Mouse (Mus musculus) limb, embryonic 15.5 days (tissue): ENCODE measurements around the gene Pdlim4. TPM values are rescaled to one million over a fixed set of nuclear protein-coding genes. Genes with fewer than 3 reads are reported as not detected.
"Not testable (repeated sequence)": the region's sequence is repeated elsewhere in the genome, so short reads cannot be mapped to it uniquely, and the experiment has no call there.

Experiments
- ATAC-seq: fragments of 200-750 bp; cut with Nextera tagmentation; 2 replicates; pipeline ENCODE4 v1.8.0; 2017; ENCODE audit warnings: low read depth, moderate TSS enrichment; ENCODE audit not compliant: insufficient number of reproducible peaks, low FRiP score, low TSS enrichment
- H3K27ac ChIP-seq: fragments of 300-500 bp; sonication (generic); 2 replicates; pipeline ENCODE4 v1.5.1; 2015; ENCODE audit warnings: moderate library complexity, mild to moderate bottlenecking, inconsistent platforms
- H3K27me3 ChIP-seq: fragments of 300-500 bp; sonication (generic); 2 replicates; pipeline ENCODE4 v1.6.1; 2015; ENCODE audit warnings: inconsistent platforms
- H3K36me3 ChIP-seq: fragments of 300-500 bp; sonication (generic); 2 replicates; pipeline ENCODE4 v1.6.1; 2015; ENCODE audit warnings: inconsistent platforms
- H3K4me1 ChIP-seq: fragments of 300-500 bp; sonication (generic); 2 replicates; pipeline ENCODE4 v1.6.1; 2015; ENCODE audit warnings: inconsistent platforms
- H3K4me2 ChIP-seq: fragments of 300-500 bp; sonication (generic); 2 replicates; pipeline ENCODE4 v1.6.1; 2015; ENCODE audit warnings: mild to moderate bottlenecking, inconsistent platforms
- H3K4me3 ChIP-seq: fragments of 300-500 bp; sonication (generic); 2 replicates; pipeline ENCODE4 v1.5.1; 2015; ENCODE audit warnings: mild to moderate bottlenecking, inconsistent platforms
- H3K9ac ChIP-seq: fragments of 300-500 bp; sonication (generic); 2 replicates; pipeline ENCODE4 v1.6.1; 2015; ENCODE audit warnings: inconsistent platforms
- H3K9me3 ChIP-seq: fragments of 300-500 bp; sonication (generic); 2 replicates; pipeline ENCODE4 v1.6.1; 2016; ENCODE audit warnings: inconsistent platforms
- WGBS: fragments of 180-500 bp; shearing (Covaris S2); methylation state at CpG from one replicate; pipeline ENCODE4 v1.1.7; 2015; 5-methylcytosine and 5-hydroxymethylcytosine counted together
- polyA plus RNA-seq: library from polyadenylated mRNA; unstranded; fragments of >200 nt; fragmentation: Nextera tagmentation; extraction: Ambion mirVana; gene quantifications from 2 replicates; pipeline ENCODE4 v1.2.1, GENCODE M21; 2015

Pdlim4 gene
- polyA plus RNA-seq, 1 experiment from 2014 or later = 125 TPM

DNA sequence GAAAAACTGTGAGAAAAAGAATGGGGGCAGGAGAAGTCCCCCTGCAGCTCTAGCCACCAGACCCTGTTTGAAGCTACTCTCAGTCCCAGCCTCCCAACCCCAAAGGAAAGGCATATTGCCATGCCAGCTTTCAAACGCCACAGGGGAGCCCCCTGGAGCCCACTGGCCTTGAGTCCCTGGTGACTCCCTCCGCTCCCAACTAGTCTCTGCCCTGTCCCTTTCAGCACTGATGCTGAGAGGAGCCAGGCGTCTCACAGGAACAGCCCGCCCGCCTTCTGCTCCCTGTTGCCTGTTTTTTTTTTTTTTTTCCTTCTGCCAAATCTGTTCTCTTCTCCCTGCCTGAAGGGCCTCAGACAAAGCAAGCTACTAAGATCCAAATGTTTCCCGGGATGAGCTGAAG is 10.2 kb downstream of the Pdlim4 start:
- Histone ChIP-seq H3K27ac (peak overlapping the region; percentile 82), H3K9ac (no peak overlapping the region), H3K4me2 (no peak overlapping the region), H3K9me3 (no peaks in the 10 kb centered on the region), H3K36me3 (peaks cover 29% of the 10 kb centered on the region), H3K4me1 (peaks cover 71% of the 10 kb centered on the region), H3K27me3 (no peaks in the 10 kb centered on the region), H3K4me3 (no peak overlapping the region)
- no peak for ATAC-seq
- WGBS = 28% methylated on average over 6 of the region's 6 CpGs

DNA sequence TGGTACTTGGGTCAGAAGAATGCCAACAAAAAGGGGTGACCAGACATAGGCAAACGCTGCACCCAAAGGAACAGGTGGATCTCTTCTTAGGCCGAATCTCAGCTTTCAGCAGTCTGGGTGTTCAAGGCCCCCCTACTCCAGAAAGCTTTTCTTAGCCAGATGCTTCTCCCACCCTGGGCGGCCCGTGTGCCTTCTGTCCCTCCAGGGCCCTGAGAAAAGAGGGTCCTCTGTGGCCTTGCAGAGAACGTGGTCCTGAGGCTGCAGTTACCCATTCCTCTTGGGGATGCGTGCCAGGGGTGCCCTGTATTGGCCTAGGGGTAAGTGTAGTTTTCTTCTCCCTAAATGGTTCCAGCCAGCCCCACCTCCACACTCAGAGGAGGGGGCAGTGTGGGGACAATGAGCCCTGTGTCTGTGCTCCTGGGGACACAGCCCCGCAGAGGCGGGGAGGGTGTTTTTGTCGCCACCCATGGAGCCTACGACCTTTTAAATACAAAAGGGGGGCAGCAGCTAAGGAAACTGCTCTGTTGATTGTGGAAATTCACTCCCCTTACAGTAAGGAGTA is 10.7 kb downstream of the Pdlim4 start:
- no peak overlapping the region for H3K4me3 ChIP-seq
- H3K9me3 ChIP-seq = no peaks in the 10 kb centered on the region
- H3K27ac ChIP-seq = peak overlapping the region; percentile 82
- WGBS = 45% methylated on average over 10 of the region's 10 CpGs
- peaks cover 34% of the 10 kb centered on the region for H3K36me3 ChIP-seq
- H3K27me3 ChIP-seq = no peaks in the 10 kb centered on the region
- ATAC-seq = no peak
- H3K9ac ChIP-seq = no peak overlapping the region
- peaks cover 66% of the 10 kb centered on the region for H3K4me1 ChIP-seq
- no peak overlapping the region for H3K4me2 ChIP-seq

DNA sequence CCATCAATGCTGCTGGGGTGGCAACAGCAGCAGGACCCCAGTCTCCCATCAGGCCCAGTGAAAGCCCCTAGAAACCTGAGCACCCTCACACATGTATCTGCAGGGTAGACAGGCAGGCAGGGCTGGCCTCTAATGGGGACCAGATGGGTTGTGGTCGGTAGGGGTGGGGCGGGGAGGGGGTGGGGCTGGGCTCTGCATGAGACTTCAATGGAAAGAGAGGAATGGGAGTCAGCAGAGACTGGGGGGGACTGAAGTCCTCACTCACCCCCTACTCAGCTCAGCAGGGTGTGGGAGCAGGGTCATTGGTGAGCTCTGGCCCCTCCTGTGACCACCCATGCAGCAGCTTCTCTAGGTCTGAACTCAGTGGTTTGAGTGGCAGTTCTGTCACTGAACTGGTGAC is 11.4 kb downstream of the Pdlim4 start:
- Histone ChIP-seq H3K36me3 (peaks cover 41% of the 10 kb centered on the region), H3K9ac (no peak overlapping the region), H3K4me2 (no peak overlapping the region), H3K27me3 (no peaks in the 10 kb centered on the region), H3K4me1 (peaks cover 59% of the 10 kb centered on the region), H3K27ac (peak overlapping the region; percentile 82), H3K9me3 (no peaks in the 10 kb centered on the region), H3K4me3 (no peak overlapping the region)
- WGBS = 36% methylated on average over 2 of the region's 2 CpGs
- no peak for ATAC-seq

DNA sequence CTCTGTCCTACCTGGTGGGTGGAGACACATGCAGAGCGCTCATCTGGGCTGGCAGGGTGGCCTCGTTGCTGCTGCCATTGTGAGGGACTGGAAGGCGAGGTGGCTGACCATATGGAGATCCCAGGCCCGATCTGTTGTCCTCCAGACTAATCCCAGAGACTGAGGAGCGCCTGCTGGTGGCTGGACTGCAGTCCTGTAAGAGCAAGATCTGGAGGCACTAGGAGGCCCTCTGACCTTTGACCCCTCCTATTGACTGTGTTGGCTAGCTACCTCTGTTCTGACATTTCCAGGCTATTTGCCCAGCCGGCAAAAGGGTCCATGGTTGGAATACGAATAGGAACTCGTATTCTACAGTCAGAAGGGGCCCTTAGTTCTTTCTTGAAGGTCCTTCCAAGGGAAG is 12.7 kb downstream of the Pdlim4 start:
- ATAC-seq = no peak
- no peak overlapping the region for H3K4me2 ChIP-seq

DNA sequence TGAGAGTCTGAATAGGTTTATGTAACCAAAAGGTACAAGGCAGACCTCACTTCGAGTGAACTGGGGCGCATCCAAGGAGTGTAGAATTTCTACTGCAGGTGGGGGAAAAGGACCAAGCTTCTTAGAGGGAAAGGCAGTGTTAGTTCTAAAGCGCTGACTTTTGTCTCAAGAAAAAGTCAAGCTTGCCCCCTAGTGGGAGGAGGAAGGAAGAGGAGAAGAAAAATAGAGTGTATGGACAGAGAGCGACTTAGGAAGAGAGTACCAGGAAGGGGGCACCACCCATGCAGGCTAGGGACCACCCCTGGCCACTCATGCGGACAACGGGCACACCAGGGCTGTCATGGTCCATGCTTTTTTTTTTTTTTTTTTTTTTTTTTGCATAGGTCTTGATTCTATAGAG is 14.6 kb downstream of the Pdlim4 start:
- Histone ChIP-seq H3K9me3 (no peaks in the 10 kb centered on the region), H3K27me3 (no peaks in the 10 kb centered on the region), H3K4me3 (no peak overlapping the region), H3K27ac (no peak overlapping the region), H3K4me1 (peaks cover 27% of the 10 kb centered on the region), H3K9ac (no peak overlapping the region), H3K4me2 (no peak overlapping the region), H3K36me3 (peaks cover 56% of the 10 kb centered on the region)
- ATAC-seq = no peak
- WGBS = 31% methylated on average over 4 of the region's 6 CpGs

More for the DNA sequence above, 12.7 kb downstream of the Pdlim4 start:
- Histone ChIP-seq H3K27ac (no peak overlapping the region), H3K4me1 (peaks cover 46% of the 10 kb centered on the region), H3K9ac (no peak overlapping the region), H3K27me3 (no peaks in the 10 kb centered on the region), H3K4me3 (no peak overlapping the region), H3K36me3 (peaks cover 51% of the 10 kb centered on the region), H3K9me3 (no peaks in the 10 kb centered on the region)
- 57% methylated on average over 8 of the region's 8 CpGs for WGBS

DNA sequence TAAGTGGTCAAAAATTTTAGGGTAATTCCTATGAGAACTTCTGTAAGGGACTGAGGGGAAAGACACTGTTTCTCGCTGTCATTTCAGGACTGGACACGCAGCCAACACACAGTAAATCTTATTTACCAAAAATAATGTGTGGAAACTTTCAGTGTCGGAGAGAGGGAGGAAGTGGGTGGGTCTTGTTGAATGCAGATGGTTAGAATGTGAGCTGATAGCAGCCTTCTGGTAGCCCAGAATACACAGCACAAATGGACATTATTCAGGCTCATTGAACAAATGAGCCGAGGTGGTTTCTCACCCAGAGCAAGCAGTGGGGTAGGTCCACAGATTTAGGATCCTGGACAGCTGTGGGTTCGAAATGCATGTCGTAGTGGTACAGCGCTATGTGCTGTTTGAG is 15.7 kb downstream of the Pdlim4 start:
- no peaks in the 10 kb centered on the region for H3K9me3 ChIP-seq
- no peaks in the 10 kb centered on the region for H3K27me3 ChIP-seq
- H3K36me3 ChIP-seq = peaks cover 56% of the 10 kb centered on the region
- no peak overlapping the region for H3K4me3 ChIP-seq
- H3K4me1 ChIP-seq = peaks cover 15% of the 10 kb centered on the region
- no peak overlapping the region for H3K9ac ChIP-seq
- H3K27ac ChIP-seq = no peak overlapping the region
- no peak overlapping the region for H3K4me2 ChIP-seq
- 87% methylated on average over 7 of the region's 7 CpGs for WGBS
- no peak for ATAC-seq

DNA sequence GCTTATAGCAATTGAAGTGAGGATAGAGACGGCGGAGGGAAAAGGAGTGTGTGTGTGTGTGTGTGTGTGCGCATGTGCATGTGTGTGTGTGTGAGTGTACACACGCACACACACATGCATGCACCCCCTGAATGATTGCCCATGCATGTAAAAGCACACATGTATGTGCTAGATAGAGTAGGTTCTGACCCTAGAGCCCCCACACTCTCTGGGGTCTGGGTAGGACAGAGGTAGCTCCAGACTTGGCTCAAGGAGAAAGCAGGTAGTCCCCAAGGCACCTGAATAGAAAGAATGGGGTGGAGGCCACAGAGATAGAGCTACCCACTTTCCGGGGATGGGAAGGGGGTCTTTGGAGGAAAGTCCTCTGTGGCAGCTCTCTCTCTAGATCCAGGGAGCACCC is 16.7 kb downstream of the Pdlim4 start:
- H3K4me1 ChIP-seq = peaks cover 6% of the 10 kb centered on the region
- no peak for ATAC-seq
- no peaks in the 10 kb centered on the region for H3K27me3 ChIP-seq
- peaks cover 52% of the 10 kb centered on the region for H3K36me3 ChIP-seq
- no peak overlapping the region for H3K4me2 ChIP-seq
- no peak overlapping the region for H3K27ac ChIP-seq
- H3K9ac ChIP-seq = no peak overlapping the region
- H3K9me3 ChIP-seq = no peaks in the 10 kb centered on the region
- no peak overlapping the region for H3K4me3 ChIP-seq
- 90% methylated on average over 5 of the region's 5 CpGs for WGBS

DNA sequence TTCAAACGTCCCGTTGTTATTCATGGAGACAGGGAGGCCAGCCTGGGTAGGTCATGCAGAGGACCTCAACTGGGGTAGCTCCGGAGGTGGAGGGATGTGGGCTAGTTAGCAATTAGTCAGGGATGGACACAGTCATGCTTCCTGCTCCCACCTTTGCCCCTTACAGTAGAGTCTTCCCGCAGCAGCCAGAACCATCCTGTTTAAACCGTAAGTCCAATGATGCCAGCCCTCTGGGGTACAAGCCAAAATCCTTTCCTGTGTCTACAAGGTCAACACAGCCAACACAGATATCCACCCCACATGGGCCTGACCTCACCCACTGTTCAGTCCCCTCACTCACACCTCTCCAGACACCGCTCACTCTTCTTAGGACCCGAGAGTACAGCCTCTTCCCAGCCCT is 17.7 kb downstream of the Pdlim4 start:
- no peak for ATAC-seq
- Histone ChIP-seq H3K27ac (no peak overlapping the region), H3K27me3 (no peaks in the 10 kb centered on the region), H3K9ac (no peak overlapping the region), H3K4me3 (no peak overlapping the region), H3K4me1 (no peaks in the 10 kb centered on the region), H3K4me2 (no peak overlapping the region), H3K9me3 (no peaks in the 10 kb centered on the region), H3K36me3 (peaks cover 49% of the 10 kb centered on the region)
- 83% methylated on average over 7 of the region's 7 CpGs for WGBS

DNA sequence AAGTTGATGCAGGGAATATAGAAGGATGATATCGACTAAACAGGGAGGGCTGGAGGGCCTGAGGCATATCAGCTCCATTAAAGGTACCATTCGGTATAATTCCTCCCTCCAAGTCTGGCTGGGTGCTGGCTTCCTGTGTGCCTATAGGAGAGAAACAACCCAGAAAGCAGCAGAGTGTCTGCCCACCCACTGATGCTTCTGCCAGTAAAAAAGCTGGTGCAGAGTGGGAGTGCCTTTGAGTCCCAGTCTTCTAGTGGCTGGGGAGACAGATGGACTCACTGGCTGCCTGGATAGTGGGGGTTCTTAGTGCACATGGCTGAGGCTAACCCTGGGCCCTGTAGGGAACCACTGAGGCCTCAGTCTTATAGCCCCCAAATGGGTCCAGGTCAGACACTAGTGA is 18.6 kb downstream of the Pdlim4 start:
- Histone ChIP-seq H3K4me3 (no peak overlapping the region), H3K36me3 (peaks cover 40% of the 10 kb centered on the region), H3K4me2 (no peak overlapping the region), H3K9me3 (no peaks in the 10 kb centered on the region), H3K9ac (no peak overlapping the region), H3K27ac (no peak overlapping the region), H3K4me1 (no peaks in the 10 kb centered on the region), H3K27me3 (no peaks in the 10 kb centered on the region)
- ATAC-seq = no peak
- 60% methylated on average over 2 of the region's 2 CpGs for WGBS

DNA sequence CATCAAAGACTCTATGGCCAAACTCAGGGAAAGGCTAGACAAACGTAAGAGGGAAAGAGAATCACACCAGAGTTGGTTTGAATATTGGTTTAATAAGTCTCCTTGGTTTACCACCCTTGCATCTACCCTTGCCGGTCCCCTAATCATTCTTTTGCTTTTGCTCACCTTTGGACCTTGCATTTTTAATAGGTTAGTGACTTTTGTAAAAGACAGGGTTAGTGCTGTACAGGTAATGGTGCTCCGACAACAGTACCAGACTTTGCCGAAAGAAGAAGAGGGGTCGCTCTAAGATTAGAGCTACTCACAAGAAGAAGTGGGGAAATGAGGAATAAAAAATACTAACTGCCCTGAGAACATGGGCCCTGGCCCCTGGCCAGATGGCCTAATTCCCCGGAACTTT is 28.1 kb downstream of the Pdlim4 start:
- H3K9me3 ChIP-seq = no peaks in the 10 kb centered on the region
- H3K27ac ChIP-seq = no peak overlapping the region
- no peak overlapping the region for H3K9ac ChIP-seq
- H3K4me3 ChIP-seq = no peak overlapping the region
- H3K36me3 ChIP-seq = no peaks in the 10 kb centered on the region
- no peak overlapping the region for H3K4me2 ChIP-seq
- H3K27me3 ChIP-seq = no peaks in the 10 kb centered on the region
- no peaks in the 10 kb centered on the region for H3K4me1 ChIP-seq
- 92% methylated on average over 6 of the region's 6 CpGs for WGBS
- ATAC-seq = no peak

DNA sequence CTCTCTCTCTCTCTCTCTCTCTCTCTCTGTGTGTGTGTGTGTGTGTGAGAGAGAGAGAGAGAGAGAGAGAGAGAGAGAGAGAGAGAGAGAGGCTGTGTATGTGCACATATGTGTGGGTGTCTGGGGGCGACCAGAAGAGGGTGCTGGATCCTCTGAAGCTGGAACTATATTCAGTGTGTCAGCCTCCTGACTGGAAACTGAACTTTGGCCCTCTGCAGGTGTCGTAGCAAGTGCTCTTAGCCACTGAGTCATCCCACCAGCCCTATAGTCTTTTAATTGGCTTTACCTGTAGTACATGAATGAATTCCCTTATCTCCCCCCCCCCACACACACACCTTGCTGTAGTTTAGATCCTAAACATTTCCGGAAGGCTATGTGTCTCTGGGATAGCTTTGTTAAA is 35.9 kb downstream of the Pdlim4 start:
- not testable (repeated sequence) for ATAC-seq
- peaks cover 11% of the 10 kb centered on the region for H3K4me1 ChIP-seq
- 100% methylated on average over 1 of the region's 3 CpGs for WGBS

DNA sequence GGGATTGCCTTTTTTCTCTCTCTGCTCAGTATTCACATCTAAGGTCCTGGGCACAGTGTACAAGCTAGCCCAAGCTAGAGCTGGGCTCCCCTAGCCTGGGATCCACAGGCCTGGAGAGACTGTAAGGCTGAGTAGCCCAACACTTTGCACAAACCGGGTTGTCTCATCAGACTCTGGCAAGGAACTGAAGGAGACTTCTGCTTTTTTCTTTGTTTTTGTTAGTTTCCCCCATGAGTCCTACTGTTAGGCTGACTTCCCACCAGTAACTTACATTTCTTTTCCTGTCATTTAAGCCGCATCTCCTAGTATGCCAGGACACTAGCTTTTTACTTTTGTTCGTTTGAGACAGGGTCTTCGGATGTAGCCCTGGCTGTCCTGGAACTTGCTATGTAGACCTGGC is 39.8 kb downstream of the Pdlim4 start:
- Histone ChIP-seq H3K36me3 (no peaks in the 10 kb centered on the region), H3K27ac (no peak overlapping the region), H3K27me3 (peaks cover 18% of the 10 kb centered on the region; the same call in 1 of the 2 replicates), H3K4me1 (peaks cover 15% of the 10 kb centered on the region), H3K4me3 (peak overlapping the region; percentile 54), H3K9ac (no peak overlapping the region), H3K4me2 (peak overlapping the region; percentile 92), H3K9me3 (no peaks in the 10 kb centered on the region)
- 79% methylated on average over 4 of the region's 4 CpGs for WGBS
- ATAC-seq = no peak

More for the DNA sequence above, 35.9 kb downstream of the Pdlim4 start:
- not testable (repeated sequence) for H3K27ac ChIP-seq, H3K4me3 ChIP-seq, H3K27me3 ChIP-seq, H3K9me3 ChIP-seq, H3K36me3 ChIP-seq, H3K4me2 ChIP-seq, H3K9ac ChIP-seq
